ENCODE assay signal across 17 mouse cellular contexts in genomic region chr12:91723912-91724311, GRCm38 (mm10).
A peak's percentile ranks its signal among the peaks of the same experiment; 100 is the strongest.
DNase-seq lines count a peak whose midpoint lies in the region; ATAC-seq lines count a peak whose summit lies in the region.
"Had no signal": no experiment of that assay in that cellular context is flagged by ENCODE, and none has a peak within 500 bp of the region (broad histone marks: within the 10 kb centered on the region; RNA-seq: fewer than 3 reads in every experiment).

No protein-coding gene starts in this region.

- peak; percentile 70 for ATAC-seq in frontal cortex, adult (ENCODE audit: low TSS enrichment)
- ATAC-seq in megakaryocyte-erythroid progenitor cell, adult 5-6 weeks (replicated peaks; ENCODE audit: low FRiP score, low TSS enrichment, poor library complexity, severe bottlenecking) = peak; percentile 22; the same call in 1 of the 2 replicates
- ATAC-seq: forebrain, embryonic 14.5 days had no signal

- DNase-seq in frontal cortex, postnatal 10 days (ENCODE audit: low spot score in 2 of 2) = no peak
- peak; percentile 22 for DNase-seq in brain, adult 2 months (ENCODE audit: low read depth, low spot score)
- DNase-seq in lung, postnatal 25 days (ENCODE audit: low spot score) = no peak
- DNase-seq in right cerebral cortex, postnatal 4 days = no peak
- DNase-seq: adrenal gland, adult 2 months; adrenal gland, postnatal 10 days; adrenal gland, postnatal 36 days; cerebellum, adult 11 months; cerebellum, adult 18-20 months; cerebellum, adult 8-10 months; cerebellum, adult 9-11 months; cerebellum, postnatal 14 days; cerebellum, postnatal 36 days; embryo, embryonic 11 days had no signal
